Mouse (Mus musculus) layer of hippocampus, adult 9-10 months (tissue): ENCODE data around the gene Kcna2.

ENCODE experiments used
- DNase-seq: peaks from one replicate; pipeline ENCODE4 v3.0.0; 2022; ENCODE audit warnings: low spot score

The Kcna2 gene

DNA sequence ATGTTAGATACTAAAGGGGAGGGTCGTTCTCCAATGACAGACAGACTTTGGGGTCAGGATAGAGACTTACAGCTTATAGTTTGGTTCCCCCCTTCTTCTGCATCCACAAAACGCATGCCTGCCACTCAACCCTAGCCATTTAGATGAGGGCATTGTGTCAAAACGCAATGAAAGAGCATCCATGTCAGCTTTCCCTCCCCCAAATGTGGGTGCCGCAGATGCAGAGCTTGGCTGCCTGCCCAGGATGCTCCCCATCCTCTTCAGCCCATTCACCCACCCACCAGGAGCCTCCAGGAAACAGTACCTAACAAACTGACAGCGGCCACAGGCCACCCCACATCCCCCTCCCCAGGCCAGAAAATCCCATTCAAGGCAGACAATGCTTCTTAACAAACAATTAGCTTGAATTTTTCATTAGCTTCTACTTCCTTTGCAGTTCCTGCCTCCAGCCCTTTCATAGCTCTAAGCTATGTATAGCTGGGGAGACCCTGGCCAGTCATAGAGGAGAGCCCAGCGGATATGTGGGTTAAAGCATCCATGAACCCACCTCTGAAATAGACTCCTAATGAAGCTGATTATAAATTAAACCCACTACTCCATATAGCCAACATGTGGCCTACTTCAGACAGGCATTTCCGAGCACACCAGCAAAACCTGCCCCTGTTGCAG, 50.1 kb downstream of the Kcna2 start:
- no peak for DNase-seq

DNA sequence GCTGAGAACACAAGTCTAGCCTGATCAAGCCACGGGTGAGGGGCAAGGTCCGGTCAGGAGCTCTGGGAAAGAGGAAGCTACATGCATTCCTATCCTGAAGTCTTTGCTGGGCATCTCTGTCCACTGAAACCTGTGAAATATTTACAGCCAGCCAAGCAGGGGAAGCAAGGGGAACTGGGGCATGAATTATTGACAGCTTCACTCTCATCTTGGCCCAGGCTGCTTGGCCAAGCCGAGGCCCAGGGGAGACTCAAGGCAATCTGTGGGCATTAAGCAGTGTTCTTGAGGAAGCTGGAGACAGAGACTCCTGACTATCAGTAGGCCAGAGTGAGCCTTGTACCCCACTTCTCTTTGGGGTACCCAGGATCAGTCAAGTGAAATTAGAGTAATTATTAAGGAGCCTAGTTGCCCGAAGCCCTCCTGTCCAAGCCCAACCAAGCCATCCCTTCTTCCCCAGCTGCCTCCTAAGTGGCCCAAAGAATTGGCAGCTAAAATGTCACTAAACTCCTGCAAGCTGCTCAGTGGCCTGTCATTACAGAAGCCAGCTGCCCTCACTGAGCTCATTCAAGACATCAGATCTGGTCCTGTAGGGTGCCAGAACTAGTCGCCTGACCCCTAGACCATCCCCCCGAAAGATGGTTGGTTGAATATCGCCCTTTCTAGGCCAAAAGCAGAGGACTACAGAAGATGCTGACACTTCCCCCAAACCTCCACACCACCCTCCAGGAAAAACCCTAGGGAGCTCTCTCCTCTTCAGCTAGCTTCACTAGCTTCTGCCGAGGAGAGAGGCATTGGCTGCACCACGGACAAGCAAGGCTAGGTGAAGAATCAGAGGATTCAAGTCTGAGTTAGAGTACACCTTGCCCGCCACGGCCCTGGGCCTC, 53.1 kb downstream of the Kcna2 start:
- DNase-seq, result no peak

DNA sequence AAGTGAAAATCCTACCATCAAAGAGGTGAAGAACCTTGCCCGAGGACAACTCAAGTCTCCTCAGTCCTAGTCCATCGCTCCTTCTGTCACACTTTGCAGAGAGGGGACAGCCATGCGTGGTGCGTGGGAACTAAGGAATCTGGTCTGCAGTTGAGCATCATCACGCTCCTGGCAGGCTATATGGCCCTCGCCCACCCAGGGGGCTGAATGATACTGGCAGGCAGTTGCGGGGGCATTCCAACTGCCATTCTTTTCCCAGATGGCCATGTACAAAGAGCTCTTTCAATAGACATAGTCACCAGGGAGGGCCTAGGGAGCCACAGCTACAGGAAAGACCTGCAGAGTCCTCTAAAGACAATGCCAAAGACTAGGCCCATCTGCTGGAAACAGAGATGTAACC, 57.9 kb downstream of the Kcna2 start:
- no peak for DNase-seq

DNA sequence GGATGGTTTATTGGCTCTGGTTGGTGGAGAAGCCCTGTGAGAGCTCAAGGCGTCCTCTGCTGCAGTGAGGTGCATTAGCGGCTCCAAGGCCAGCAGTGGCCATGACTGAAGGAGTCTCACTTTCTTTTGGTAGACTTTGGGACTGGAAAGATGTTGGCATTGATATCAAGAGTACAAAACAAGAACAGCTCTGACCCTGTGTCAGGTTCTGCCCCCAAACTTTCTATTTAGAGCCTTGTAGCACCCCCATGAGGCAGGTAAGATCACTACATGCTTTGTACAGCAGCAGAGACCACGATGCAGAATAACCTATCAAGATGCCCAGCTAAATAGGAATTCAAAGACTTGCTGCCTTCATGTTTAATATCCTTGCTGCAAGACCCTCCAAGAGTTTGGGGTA, 58.5 kb downstream of the Kcna2 start:
- no peak for DNase-seq

DNA sequence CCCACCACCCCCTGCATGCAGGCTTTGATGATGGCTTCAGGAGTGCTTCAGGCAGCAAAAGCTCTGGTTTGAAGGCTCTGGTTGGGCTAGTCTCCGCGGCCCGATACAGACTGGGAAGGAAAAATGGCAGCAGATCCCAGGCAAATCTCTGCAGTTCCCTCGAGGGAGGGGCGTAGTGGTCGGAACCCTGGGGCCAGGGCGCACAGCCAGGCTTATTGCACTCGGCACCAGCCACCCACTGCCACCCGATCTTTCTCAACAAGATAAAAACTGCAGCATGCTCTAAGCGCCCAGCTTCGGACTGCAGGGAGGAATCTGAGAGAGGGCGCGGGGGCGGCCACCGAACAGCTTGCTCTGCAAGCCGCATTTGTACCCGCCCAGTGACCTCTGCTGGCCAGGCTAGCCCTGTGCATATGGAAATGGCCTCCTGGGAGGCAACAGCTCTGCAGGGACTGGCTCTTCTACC, 58.9 kb downstream of the Kcna2 start:
- no peak for DNase-seq

DNA sequence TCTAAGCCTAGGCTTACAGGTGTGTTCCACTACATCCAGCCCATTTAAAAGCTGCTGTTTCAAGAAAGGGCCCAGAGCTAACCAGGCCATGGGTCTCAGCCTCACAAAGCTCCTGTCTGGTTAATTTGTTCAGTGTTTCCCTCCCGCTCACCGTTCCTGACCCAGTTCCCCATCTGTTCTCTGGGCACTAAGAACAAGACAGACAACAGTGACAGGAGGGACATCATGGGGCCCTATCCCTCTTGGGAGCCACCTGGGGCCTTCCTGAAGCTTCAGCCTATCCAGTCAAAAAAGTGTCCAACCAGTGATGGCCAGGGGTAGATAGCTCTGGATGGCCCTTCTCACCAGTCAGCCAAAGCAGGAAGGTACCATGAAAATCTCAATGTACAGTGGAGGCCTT, 61.8 kb downstream of the Kcna2 start:
- no peak for DNase-seq
